Comparison of ENCODE assay signal across 12 mouse cellular contexts in genomic region chr3:57504756-57505155, GRCm38 (mm10).
A peak's percentile ranks its signal among the peaks of the same experiment; 100 is the strongest.
DNase-seq lines count a peak whose midpoint lies in the region; ATAC-seq lines count a peak whose summit lies in the region.
"Had no signal": no experiment of that assay in that cellular context is flagged by ENCODE, and none has a peak within 500 bp of the region (broad histone marks: within the 10 kb centered on the region; RNA-seq: fewer than 3 reads in every experiment).

No protein-coding gene starts in this region.

- H3K27ac ChIP-seq in heart, embryonic 16.5 days (ENCODE audit: low read length): peak overlapping the region; percentile 45
- H3K27ac ChIP-seq: neural tube, embryonic 12.5 days had no signal

- peak; percentile 73; the same call in 1 of the 2 replicates for ATAC-seq in heart, embryonic 16.5 days (replicated peaks; ENCODE audit: extremely low read depth, insufficient read depth, low FRiP score)

- H3K9ac ChIP-seq in heart, embryonic 16.5 days (ENCODE audit: low read length): no peak overlapping the region
- H3K9ac ChIP-seq: hindbrain, embryonic 13.5 days; neural tube, embryonic 12.5 days had no signal

- no peaks in the 10 kb centered on the region for H3K27me3 ChIP-seq in heart, embryonic 16.5 days (ENCODE audit: control insufficient read depth, insufficient read depth, low read length)
- H3K27me3 ChIP-seq: hindbrain, embryonic 13.5 days; neural tube, embryonic 12.5 days had no signal

- no peak overlapping the region for H3K4me3 ChIP-seq in heart, embryonic 16.5 days (ENCODE audit: low read length)
- H3K4me3 ChIP-seq: erythroblast, embryonic 14.5 days; hindbrain, embryonic 13.5 days; neural tube, embryonic 12.5 days had no signal

- H3K36me3 ChIP-seq in heart, embryonic 16.5 days (ENCODE audit: control insufficient read depth, insufficient read depth): peaks cover 6% of the 10 kb centered on the region; the same call in 1 of the 2 replicates
- H3K36me3 ChIP-seq: hindbrain, embryonic 13.5 days; neural tube, embryonic 12.5 days had no signal

- DNase-seq in adrenal gland, postnatal 14 days: peak; percentile 28
- DNase-seq in adrenal gland, adult 8-10 months: no peak
- peak; percentile 20 for DNase-seq in layer of hippocampus, adult 9-11 months
- no peak for DNase-seq in layer of hippocampus, adult 9-10 months (ENCODE audit: low spot score)
- peak; percentile 47 for DNase-seq in lung, postnatal 10 days
- DNase-seq in thymus, postnatal 36 days: no peak
- no peak for DNase-seq in cerebellum, adult 11-12 months
- DNase-seq: cerebellum, adult 11 months had no signal

- WGBS in heart, embryonic 16.5 days: 39% methylated on average over 2 of the region's 2 CpGs

- H3K4me1 ChIP-seq in heart, embryonic 16.5 days (ENCODE audit: control insufficient read depth, insufficient read depth, low read length): peaks cover 6% of the 10 kb centered on the region
- H3K4me1 ChIP-seq: hindbrain, embryonic 13.5 days; neural tube, embryonic 12.5 days had no signal

- H3K4me2 ChIP-seq in heart, embryonic 16.5 days (ENCODE audit: low read depth, low read length): no peak overlapping the region
- H3K4me2 ChIP-seq: hindbrain, embryonic 13.5 days; neural tube, embryonic 12.5 days had no signal

- H3K9me3 ChIP-seq in heart, embryonic 16.5 days (replicated peaks; ENCODE audit: control insufficient read depth, low read length): no peaks in the 10 kb centered on the region
- H3K9me3 ChIP-seq: hindbrain, embryonic 13.5 days; neural tube, embryonic 12.5 days had no signal

Comparison
In these comparisons a context has a peak if more than half of its experiments do, and no peak if none do; other contexts are left out.
1. DNase-seq: peak in adrenal gland, postnatal 14 days (single experiment), layer of hippocampus, adult 9-11 months (single experiment) and lung, postnatal 10 days (single experiment); none in adrenal gland, adult 8-10 months (single experiment), layer of hippocampus, adult 9-10 months (single experiment), thymus, postnatal 36 days (0 of 2) and cerebellum, adult 11-12 months (single experiment).